Mouse (Mus musculus): ENCODE results near the gene Zfp386.

Zfp386 gene

GRCm38 (mm10) chr12:116094765-116095555, 47.4 kb downstream of the Zfp386 start:
- no peak for DNase-seq (ENCODE audit: low read depth)

- no peak for DNase-seq (ENCODE audit: low read depth)
Observed at GRCm38 (mm10) chr12:116096361-116096904, 48.9 kb downstream of the Zfp386 start.

GRCm38 (mm10) chr12:116097166-116097565, 49.6 kb downstream of the Zfp386 start:
- no peak for DNase-seq (ENCODE audit: low read depth)

- no peak for DNase-seq (ENCODE audit: low read depth)
Observed at GRCm38 (mm10) chr12:116101945-116102344, 54.4 kb downstream of the Zfp386 start.

GRCm38 (mm10) chr12:116109451-116110353, 62.2 kb downstream of the Zfp386 start:
- no peak for DNase-seq (ENCODE audit: low read depth)

- DNase-seq (ENCODE audit: low read depth), result no peak
Observed at GRCm38 (mm10) chr12:116111007-116111694, 63.6 kb downstream of the Zfp386 start.
